Mouse (Mus musculus) limb, embryonic 15.5 days (tissue): ENCODE data around the gene Nek3. TPM values are rescaled to one million over a fixed set of nuclear protein-coding genes. Genes with fewer than 3 reads are reported as not detected.

Source experiments
- ATAC-seq: fragments of 200-750 bp; cut with Nextera tagmentation; 2 replicates; pipeline ENCODE4 v1.8.0; 2017; ENCODE audit warnings: low read depth, moderate TSS enrichment; ENCODE audit not compliant: insufficient number of reproducible peaks, low FRiP score, low TSS enrichment
- H3K27ac ChIP-seq: fragments of 300-500 bp; sonication (generic); 2 replicates; pipeline ENCODE4 v1.5.1; 2015; ENCODE audit warnings: moderate library complexity, mild to moderate bottlenecking, inconsistent platforms
- H3K27me3 ChIP-seq: fragments of 300-500 bp; sonication (generic); 2 replicates; pipeline ENCODE4 v1.6.1; 2015; ENCODE audit warnings: inconsistent platforms
- H3K36me3 ChIP-seq: fragments of 300-500 bp; sonication (generic); 2 replicates; pipeline ENCODE4 v1.6.1; 2015; ENCODE audit warnings: inconsistent platforms
- H3K4me1 ChIP-seq: fragments of 300-500 bp; sonication (generic); 2 replicates; pipeline ENCODE4 v1.6.1; 2015; ENCODE audit warnings: inconsistent platforms
- H3K4me2 ChIP-seq: fragments of 300-500 bp; sonication (generic); 2 replicates; pipeline ENCODE4 v1.6.1; 2015; ENCODE audit warnings: mild to moderate bottlenecking, inconsistent platforms
- H3K4me3 ChIP-seq: fragments of 300-500 bp; sonication (generic); 2 replicates; pipeline ENCODE4 v1.5.1; 2015; ENCODE audit warnings: mild to moderate bottlenecking, inconsistent platforms
- H3K9ac ChIP-seq: fragments of 300-500 bp; sonication (generic); 2 replicates; pipeline ENCODE4 v1.6.1; 2015; ENCODE audit warnings: inconsistent platforms
- H3K9me3 ChIP-seq: fragments of 300-500 bp; sonication (generic); 2 replicates; pipeline ENCODE4 v1.6.1; 2016; ENCODE audit warnings: inconsistent platforms
- WGBS: fragments of 180-500 bp; shearing (Covaris S2); methylation state at CpG from one replicate; pipeline ENCODE4 v1.1.7; 2015; 5-methylcytosine and 5-hydroxymethylcytosine counted together
- polyA plus RNA-seq: library from polyadenylated mRNA; unstranded; fragments of >200 nt; fragmentation: Nextera tagmentation; extraction: Ambion mirVana; gene quantifications from 2 replicates; pipeline ENCODE4 v1.2.1, GENCODE M21; 2015

Gene Nek3
- polyA plus RNA-seq, 1 experiment from 2014 or later = 3.3 TPM

- WGBS = 92% methylated on average over 5 of the region's 5 CpGs
- peaks cover 22% of the 10 kb centered on the region for H3K36me3 ChIP-seq
- no peaks in the 10 kb centered on the region for H3K27me3 ChIP-seq
- no peaks in the 10 kb centered on the region for H3K9me3 ChIP-seq
- ATAC-seq = no peak
- H3K4me2 ChIP-seq = no peak overlapping the region
- H3K27ac ChIP-seq = no peak overlapping the region
- no peak overlapping the region for H3K9ac ChIP-seq
- no peak overlapping the region for H3K4me3 ChIP-seq
- peaks cover 9% of the 10 kb centered on the region; the same call in 1 of the 2 replicates for H3K4me1 ChIP-seq
Measured at GRCm38 (mm10) chr8:22169167-22169566, 2.9 kb upstream of the Nek3 start.

DNA sequence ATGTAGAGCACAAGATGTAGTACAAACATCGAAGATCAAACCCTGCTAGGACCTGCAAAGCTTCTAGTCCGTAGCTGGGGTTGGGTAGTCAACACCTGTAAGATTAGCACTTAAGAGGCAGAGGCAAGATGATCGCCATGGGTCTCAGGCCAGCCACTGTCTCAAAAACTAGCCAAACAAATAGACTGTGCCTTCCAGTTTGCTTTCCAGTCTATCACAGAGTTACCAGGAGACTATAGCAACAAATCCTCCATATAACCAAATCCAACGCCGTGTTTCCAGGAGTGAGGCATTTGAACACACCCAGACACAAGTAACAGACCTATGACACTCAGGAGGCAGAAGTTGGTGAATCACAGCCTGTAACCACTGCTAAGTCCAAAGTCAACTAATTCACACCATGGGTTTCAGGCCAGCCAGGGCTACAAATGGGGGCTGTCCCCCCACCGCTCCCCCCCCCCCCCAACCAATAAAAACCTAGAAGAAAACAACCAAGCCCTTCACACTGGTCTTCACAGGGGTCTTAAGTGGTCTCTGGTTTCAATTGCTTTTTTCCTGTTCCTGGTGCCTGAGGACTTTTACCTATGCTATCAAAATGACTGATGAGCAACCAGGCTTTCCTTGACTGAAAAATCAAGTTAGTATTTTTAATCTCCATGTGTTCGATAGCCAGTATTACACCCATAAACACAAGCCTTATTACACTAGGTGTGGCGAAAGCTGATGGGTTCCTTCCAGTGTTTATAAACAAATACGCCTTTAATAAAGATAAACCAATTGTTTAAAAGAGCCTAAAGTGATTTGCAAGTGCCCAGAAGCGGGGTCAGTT, 770 bp downstream of the Nek3 start:
- WGBS = 39% methylated on average over 10 of the region's 10 CpGs
- H3K36me3 ChIP-seq = peaks cover 15% of the 10 kb centered on the region

GRCm38 (mm10) chr8:22164431-22164830, 1.8 kb downstream of the Nek3 start:
- Histone ChIP-seq H3K4me3 (no peak overlapping the region), H3K27ac (no peak overlapping the region), H3K4me1 (peaks cover 9% of the 10 kb centered on the region; the same call in 1 of the 2 replicates), H3K9ac (no peak overlapping the region), H3K27me3 (no peaks in the 10 kb centered on the region), H3K36me3 (peaks cover 17% of the 10 kb centered on the region), H3K4me2 (no peak overlapping the region), H3K9me3 (no peaks in the 10 kb centered on the region)
- ATAC-seq = no peak
- WGBS = 87% methylated on average over 10 of the region's 10 CpGs

More for the DNA sequence above, 770 bp downstream of the Nek3 start:
- Histone ChIP-seq H3K9ac (peak overlapping the region; percentile 42; the same call in 1 of the 2 replicates), H3K4me3 (peak overlapping the region; percentile 57), H3K4me1 (peaks cover 9% of the 10 kb centered on the region; the same call in 1 of the 2 replicates), H3K27ac (peak overlapping the region; percentile 74), H3K9me3 (no peaks in the 10 kb centered on the region), H3K27me3 (no peaks in the 10 kb centered on the region), H3K4me2 (peak overlapping the region; percentile 47)
- 0 out of 2 replicates have a peak, but pooled peaks have one; percentile 0 for ATAC-seq

DNA sequence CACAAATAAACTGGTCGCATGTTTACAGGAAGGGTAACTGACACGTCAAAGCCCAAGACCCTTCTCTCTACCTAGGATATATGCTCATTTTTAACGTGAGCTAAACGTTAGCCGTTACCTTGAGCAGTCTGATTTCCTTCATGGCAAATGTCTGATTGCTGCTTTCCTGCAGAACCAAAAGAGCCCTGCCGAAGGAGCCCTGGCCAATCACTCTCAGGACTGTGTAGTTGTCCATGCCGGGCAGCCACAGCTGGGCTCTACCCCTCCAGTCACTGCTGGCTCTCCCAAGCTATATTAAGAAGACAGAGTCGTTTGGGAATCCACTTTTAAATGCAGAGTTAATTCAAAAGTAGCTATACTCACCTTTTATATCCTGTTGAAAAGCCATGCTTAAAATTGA, 4.0 kb downstream of the Nek3 start:
- ATAC-seq = no peak
- H3K4me3 ChIP-seq = no peak overlapping the region
- H3K27me3 ChIP-seq = no peaks in the 10 kb centered on the region
- peaks cover 7% of the 10 kb centered on the region; the same call in 1 of the 2 replicates for H3K4me1 ChIP-seq
- no peak overlapping the region for H3K27ac ChIP-seq
- peaks cover 12% of the 10 kb centered on the region for H3K36me3 ChIP-seq
- 76% methylated on average over 8 of the region's 8 CpGs for WGBS
- no peaks in the 10 kb centered on the region for H3K9me3 ChIP-seq
- no peak overlapping the region for H3K9ac ChIP-seq
- H3K4me2 ChIP-seq = no peak overlapping the region

- Histone ChIP-seq H3K9ac (no peak overlapping the region), H3K4me2 (no peak overlapping the region), H3K27ac (no peak overlapping the region), H3K4me1 (no peaks in the 10 kb centered on the region), H3K27me3 (no peaks in the 10 kb centered on the region), H3K9me3 (no peaks in the 10 kb centered on the region), H3K36me3 (peaks cover 8% of the 10 kb centered on the region; the same call in 1 of the 2 replicates), H3K4me3 (no peak overlapping the region)
- ATAC-seq = no peak
- WGBS = 54% methylated on average over 3 of the region's 3 CpGs
Measured at GRCm38 (mm10) chr8:22150345-22150663, 15.9 kb downstream of the Nek3 start.

DNA sequence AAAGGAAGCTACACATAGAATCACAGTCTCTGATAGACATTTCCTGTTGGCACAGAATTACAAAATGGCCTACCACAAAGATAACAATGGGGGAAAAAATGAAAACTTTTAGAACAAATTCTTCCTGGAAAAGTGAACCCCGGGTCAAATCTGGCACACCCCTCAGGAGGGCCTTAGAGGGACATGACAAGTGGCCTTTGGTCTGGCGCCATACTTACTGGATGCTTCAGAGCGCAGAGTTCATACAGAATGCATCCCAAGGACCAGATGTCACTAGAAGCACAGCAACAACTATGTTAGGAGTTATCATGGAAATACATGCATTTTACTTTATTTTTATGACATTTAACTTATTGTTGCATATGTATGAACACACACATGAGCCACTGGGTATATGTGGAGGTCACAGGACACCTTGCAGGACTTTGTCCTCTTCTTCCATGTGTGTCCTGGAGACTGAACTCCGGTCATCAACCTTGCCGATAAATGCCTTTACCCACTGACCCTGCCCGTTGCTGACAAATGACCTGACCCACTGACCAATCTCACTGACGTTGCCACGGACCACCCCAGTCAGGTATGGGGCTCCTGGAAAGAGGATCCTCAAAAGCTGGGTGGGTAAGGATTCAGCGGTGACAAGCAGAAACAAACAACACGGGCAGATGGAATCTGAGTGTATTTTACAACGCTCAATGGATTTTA, 16.4 kb downstream of the Nek3 start:
- WGBS = 87% methylated on average over 11 of the region's 11 CpGs
- ATAC-seq = no peak
- H3K4me2 ChIP-seq = no peak overlapping the region
- H3K27me3 ChIP-seq = no peaks in the 10 kb centered on the region
- no peaks in the 10 kb centered on the region for H3K9me3 ChIP-seq
- no peak overlapping the region for H3K4me3 ChIP-seq
- no peak overlapping the region for H3K27ac ChIP-seq
- peaks cover 3% of the 10 kb centered on the region; the same call in 1 of the 2 replicates for H3K36me3 ChIP-seq
- H3K9ac ChIP-seq = no peak overlapping the region
- no peaks in the 10 kb centered on the region for H3K4me1 ChIP-seq

- no peak overlapping the region for H3K4me3 ChIP-seq
- 89% methylated on average over 7 of the region's 7 CpGs for WGBS
- H3K36me3 ChIP-seq = peaks cover 3% of the 10 kb centered on the region; the same call in 1 of the 2 replicates
- no peaks in the 10 kb centered on the region for H3K27me3 ChIP-seq
- no peak overlapping the region for H3K27ac ChIP-seq
- H3K4me2 ChIP-seq = no peak overlapping the region
- H3K9ac ChIP-seq = no peak overlapping the region
- no peak for ATAC-seq
- H3K4me1 ChIP-seq = no peaks in the 10 kb centered on the region
- no peaks in the 10 kb centered on the region for H3K9me3 ChIP-seq
Measured at GRCm38 (mm10) chr8:22148367-22148740, 17.9 kb downstream of the Nek3 start.

GRCm38 (mm10) chr8:22147706-22148366, 18.4 kb downstream of the Nek3 start:
- Histone ChIP-seq H3K9ac (no peak overlapping the region), H3K4me1 (no peaks in the 10 kb centered on the region), H3K4me2 (no peak overlapping the region), H3K27ac (no peak overlapping the region), H3K4me3 (no peak overlapping the region), H3K9me3 (no peaks in the 10 kb centered on the region), H3K27me3 (no peaks in the 10 kb centered on the region), H3K36me3 (peaks cover 3% of the 10 kb centered on the region; the same call in 1 of the 2 replicates)
- 71% methylated on average over 9 of the region's 9 CpGs for WGBS
- ATAC-seq = no peak

- H3K4me2 ChIP-seq = no peak overlapping the region
- no peak overlapping the region for H3K9ac ChIP-seq
- H3K36me3 ChIP-seq = peaks cover 9% of the 10 kb centered on the region
- 72% methylated on average over 6 of the region's 6 CpGs for WGBS
- H3K4me1 ChIP-seq = no peaks in the 10 kb centered on the region
- H3K4me3 ChIP-seq = no peak overlapping the region
- H3K9me3 ChIP-seq = no peaks in the 10 kb centered on the region
- no peaks in the 10 kb centered on the region for H3K27me3 ChIP-seq
- H3K27ac ChIP-seq = no peak overlapping the region
- no peak for ATAC-seq
Measured at GRCm38 (mm10) chr8:22145831-22146230, 20.4 kb downstream of the Nek3 start.

DNA sequence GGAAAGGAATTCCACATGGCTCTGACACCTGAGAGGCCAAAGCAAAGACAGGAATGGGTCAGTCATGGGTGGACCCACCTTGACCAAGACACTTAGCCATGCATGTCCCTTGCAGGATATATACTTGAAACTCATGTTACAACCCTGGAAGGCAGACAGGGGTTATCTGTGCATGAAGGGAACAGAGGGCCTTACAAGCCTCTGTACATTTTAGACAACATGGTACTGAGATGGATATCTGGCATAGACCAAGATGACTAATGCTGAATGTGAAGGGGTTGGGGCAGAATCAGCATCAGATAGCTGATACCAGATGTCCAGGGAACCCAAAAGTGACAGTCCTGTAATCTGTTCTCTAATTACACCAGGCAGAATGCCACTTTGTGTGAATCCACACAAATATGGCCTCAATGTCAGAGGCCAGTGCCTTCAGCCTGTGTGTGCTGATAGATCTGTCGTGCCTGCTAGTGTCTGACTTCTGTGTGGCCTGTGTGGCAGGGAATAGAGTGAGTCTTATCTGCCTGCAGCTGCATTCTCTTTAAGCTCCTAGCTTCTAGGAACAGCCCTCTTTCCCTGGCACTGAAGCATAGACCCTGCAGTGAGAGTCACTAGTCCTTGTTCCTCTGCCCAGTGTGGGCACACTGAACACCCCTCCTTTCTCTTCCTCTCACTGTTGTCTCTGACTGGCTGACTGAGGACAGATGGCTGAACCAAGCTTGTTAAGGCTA, 22.3 kb downstream of the Nek3 start:
- Histone ChIP-seq H3K4me3 (no peak overlapping the region), H3K27me3 (no peaks in the 10 kb centered on the region), H3K27ac (no peak overlapping the region), H3K9ac (no peak overlapping the region), H3K4me1 (no peaks in the 10 kb centered on the region), H3K9me3 (no peaks in the 10 kb centered on the region), H3K4me2 (no peak overlapping the region), H3K36me3 (peaks cover 9% of the 10 kb centered on the region)
- no peak for ATAC-seq
- 89% methylated on average over 1 of the region's 1 CpGs for WGBS

DNA sequence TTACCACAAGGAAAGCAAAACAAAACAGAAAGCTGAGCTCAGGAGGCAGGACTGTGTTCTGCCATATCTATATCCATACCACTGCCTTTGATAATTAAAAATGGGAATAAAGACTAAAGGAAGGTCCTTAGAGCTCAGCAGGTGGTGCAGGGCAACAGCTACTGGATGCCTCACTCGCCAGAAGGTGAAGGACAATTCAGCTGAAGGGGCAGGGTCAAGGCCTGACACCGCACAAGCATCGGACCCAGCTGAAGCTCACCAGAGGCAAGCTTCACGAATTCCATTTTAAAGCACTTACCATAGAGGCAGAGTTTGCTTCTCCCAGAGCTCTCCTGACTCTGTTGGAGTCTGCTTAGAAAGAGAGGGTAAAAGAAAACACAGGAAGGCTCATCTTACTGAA, 23.6 kb downstream of the Nek3 start:
- Histone ChIP-seq H3K36me3 (peaks cover 6% of the 10 kb centered on the region), H3K4me3 (no peak overlapping the region), H3K27ac (no peak overlapping the region), H3K4me2 (no peak overlapping the region), H3K27me3 (no peaks in the 10 kb centered on the region), H3K9me3 (no peaks in the 10 kb centered on the region), H3K4me1 (no peaks in the 10 kb centered on the region), H3K9ac (no peak overlapping the region)
- 76% methylated on average over 4 of the region's 4 CpGs for WGBS
- ATAC-seq = no peak
